Mouse (Mus musculus): ENCODE results near the gene B3galt6. TPM values are rescaled to one million over a fixed set of nuclear protein-coding genes. Genes with fewer than 3 reads are reported as not detected.

The B3galt6 gene
- total and polyA plus RNA-seq, 3 experiments, result 3.4 to 11.3 (median 8.6) TPM

DNA sequence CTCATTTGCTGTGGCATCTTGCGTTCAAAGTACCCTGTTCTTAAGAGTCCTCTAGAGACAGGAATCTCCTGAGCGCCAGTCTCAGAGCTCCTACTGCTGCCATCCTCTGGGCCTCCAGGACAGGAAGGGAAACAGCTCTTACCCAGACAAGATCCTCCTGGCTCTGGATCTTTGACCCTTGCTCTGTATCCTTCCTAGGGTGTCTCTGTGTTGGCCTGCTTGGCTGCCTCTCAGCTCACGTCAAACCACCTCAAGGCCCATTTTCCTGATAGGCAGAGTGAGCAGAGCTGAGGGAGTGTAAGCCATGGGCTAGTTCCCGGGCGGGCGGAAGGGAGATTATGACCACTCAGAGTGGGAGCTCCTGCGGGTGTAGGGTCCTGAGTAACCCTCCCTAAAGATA is 29.3 kb downstream of the B3galt6 start:
- DNase-seq (ENCODE audit: extremely low read depth), result no peak
- H3K79me2 ChIP-seq (replicated peaks; ENCODE audit: control insufficient read depth, extremely low read depth, insufficient read depth, poor library complexity, severe bottlenecking), result no peaks in the 10 kb centered on the region
- in situ Hi-C loops (cut with MboI; ENCODE audit: low pct_ligation_motif_present, low pct_unique_long_range_greater_than_20kb, low sequenced_read_pairs), result loop anchor here (10.0 kb wide), 1 partner anchor 132 kb away; no protein-coding TSS in a partner anchor
- no peak overlapping the region for H3K9ac ChIP-seq (ENCODE audit: insufficient read depth, low read depth)
- dilution Hi-C loops (cut with MboI; ENCODE audit: extremely low pct_ligation_motif_present, extremely low pct_unique_long_range_greater_than_20kb, low sequenced_read_pairs), result no loop called here
- peak overlapping the region in 2 of 3 experiments; percentile 36 to 60 for H3K4me3 ChIP-seq (replicated peaks in 1 of 3; ENCODE audit: low read depth in 2 of 3, low read length in 2 of 3, poor library complexity in 1 of 3)
- H3K27ac ChIP-seq (ENCODE audit: insufficient read depth, low read depth), result no peak overlapping the region
- TF ChIP-seq ZKSCAN1 (IDR thresholded peaks at IDR 0.05; ENCODE audit: borderline replicate concordance, low read depth, low read length), result no peak
- TF ChIP-seq BHLHE40 (IDR thresholded peaks at IDR 0.05; ENCODE audit: low read depth, low read length), result no peak
- TF ChIP-seq TBP (conservative IDR thresholded peaks at IDR 0.05; ENCODE audit: low read depth, low read length), result no peak
- TF ChIP-seq JUN (IDR thresholded peaks at IDR 0.05; ENCODE audit: insufficient read depth, low read depth, low read length), result no peak
- no peak for TF ChIP-seq E2F4 (IDR thresholded peaks at IDR 0.05; ENCODE audit: insufficient replicate concordance, low read depth, low read length)
- no peaks in the 10 kb centered on the region for H3K27me3 ChIP-seq (replicated peaks)
- H3K36me3 ChIP-seq (replicated peaks in 1 of 2; ENCODE audit: control insufficient read depth in 1 of 2, insufficient read depth in 1 of 2, low read length in 1 of 2), result peaks cover 23 to 61% of the 10 kb centered on the region in 2 experiments
- H3K4me1 ChIP-seq (ENCODE audit: control insufficient read depth in 1 of 2, insufficient read depth in 2 of 2), result peaks cover 0 to 28% of the 10 kb centered on the region in 2 experiments; a peak in 2 of 4 replicates
- H3K4me2 ChIP-seq (ENCODE audit: insufficient read depth, low read depth, poor library complexity, severe bottlenecking), result no peak overlapping the region
- no peaks in the 10 kb centered on the region for H3K9me3 ChIP-seq (replicated peaks; ENCODE audit: low read length)

DNA sequence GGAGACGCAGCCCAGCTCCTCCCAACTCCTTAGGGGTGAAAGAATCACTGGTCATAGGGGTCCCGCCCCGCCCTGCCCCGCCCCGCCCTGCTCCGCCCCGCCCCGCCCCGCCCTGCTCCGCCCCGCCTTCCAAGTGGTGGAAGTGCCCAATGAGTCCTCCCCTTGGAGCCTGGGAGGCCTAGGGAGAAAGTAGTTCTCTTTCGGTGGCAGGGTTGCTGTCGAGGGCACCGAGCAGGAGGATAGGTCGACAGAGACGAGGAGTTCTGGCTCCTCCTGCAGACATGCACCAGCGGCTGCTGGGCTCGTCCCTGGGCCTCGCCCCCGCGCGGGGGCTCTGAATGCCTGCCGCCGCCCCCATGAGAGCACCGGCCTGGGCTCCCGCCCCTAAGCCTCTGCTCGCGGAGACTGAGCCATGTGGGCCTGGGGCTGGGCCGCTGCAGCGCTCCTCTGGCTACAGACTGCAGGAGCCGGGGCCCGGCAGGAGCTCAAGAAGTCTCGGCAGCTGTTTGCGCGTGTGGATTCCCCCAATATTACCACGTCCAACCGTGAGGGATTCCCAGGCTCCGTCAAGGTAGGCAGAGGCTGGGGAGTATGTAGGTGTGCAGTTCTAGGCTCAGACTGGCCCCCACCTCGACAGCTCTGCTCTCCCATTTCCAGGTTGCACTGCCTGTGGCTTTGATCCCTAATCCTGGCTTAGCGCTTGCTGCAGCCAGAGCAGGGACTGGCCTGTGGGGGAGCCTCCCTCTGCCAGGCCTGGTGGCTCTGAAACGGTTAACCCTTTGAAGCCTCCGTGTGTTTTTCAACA is 30.1 kb downstream of the B3galt6 start, which contains the start of gene C1qtnf12:
Gene C1qtnf12 (plus strand): TSS at position 152 of the 805 bp plus-strand sequence.
- in situ Hi-C loops (cut with MboI; ENCODE audit: low pct_ligation_motif_present, low pct_unique_long_range_greater_than_20kb, low sequenced_read_pairs), result loop anchor here (10.0 kb wide), 1 partner anchor 132 kb away; no protein-coding TSS in a partner anchor
- no peak within 1 kb of the TSS for H3K27ac ChIP-seq (ENCODE audit: insufficient read depth, low read depth)
- peak; percentile 72 for DNase-seq (ENCODE audit: extremely low read depth)

GRCm38 (mm10) chr4:155959275-155959674 is 33.2 kb downstream of the B3galt6 start:
- H3K4me2 ChIP-seq (ENCODE audit: insufficient read depth, low read depth, poor library complexity, severe bottlenecking), result no peak overlapping the region
- peaks cover 0 to 28% of the 10 kb centered on the region in 2 experiments; a peak in 2 of 4 replicates for H3K4me1 ChIP-seq (ENCODE audit: control insufficient read depth in 1 of 2, insufficient read depth in 2 of 2)
- no peak overlapping the region for H3K4me3 ChIP-seq (replicated peaks in 1 of 3; ENCODE audit: low read depth in 2 of 3, low read length in 2 of 3, poor library complexity in 1 of 3)
- in situ Hi-C loops (cut with MboI; ENCODE audit: low pct_ligation_motif_present, low pct_unique_long_range_greater_than_20kb, low sequenced_read_pairs) (no loop called here), dilution Hi-C loops (cut with MboI; ENCODE audit: extremely low pct_ligation_motif_present, extremely low pct_unique_long_range_greater_than_20kb, low sequenced_read_pairs) (no loop called here)
- no peak overlapping the region for H3K9ac ChIP-seq (ENCODE audit: insufficient read depth, low read depth)
- H3K27me3 ChIP-seq (replicated peaks), result no peaks in the 10 kb centered on the region
- no peak overlapping the region for H3K27ac ChIP-seq (ENCODE audit: insufficient read depth, low read depth)
- TF ChIP-seq SMC3 (IDR thresholded peaks at IDR 0.05; ENCODE audit: low read depth, low read length), result peak; percentile 89
- TF ChIP-seq NELFE (IDR thresholded peaks at IDR 0.05; ENCODE audit: low read depth, low read length), result peak; percentile 51; the same call in 1 of the 2 replicates
- TF ChIP-seq RAD21 (IDR thresholded peaks at IDR 0.05; ENCODE audit: low read depth, low read length), result peak; percentile 87
- TF ChIP-seq TCF12 (IDR thresholded peaks at IDR 0.05; ENCODE audit: low read depth, low read length), result no peak
- no peak for TF ChIP-seq POLR2AphosphoS2 (IDR thresholded peaks at IDR 0.05; ENCODE audit: low read depth, low read length)
- TF ChIP-seq POLR2A (IDR thresholded peaks at IDR 0.05; ENCODE audit: low read depth, low read length), result 0 out of 2 replicates have a peak, but pooled peaks have one; percentile 33
- TF ChIP-seq ZC3H11A (IDR thresholded peaks at IDR 0.05; ENCODE audit: low read depth, low read length), result peak; percentile 46; the same call in 1 of the 2 replicates
- 0 out of 2 replicates have a peak, but pooled peaks have one; percentile 12 for TF ChIP-seq MEF2A (IDR thresholded peaks at IDR 0.05; ENCODE audit: borderline replicate concordance, low read depth, low read length)
- TF ChIP-seq CTCF (conservative IDR thresholded peaks at IDR 0.05 in 1 of 2, IDR thresholded peaks at IDR 0.05 in 1 of 2; ENCODE audit: low read depth in 2 of 2, low read length in 2 of 2), result peak; percentile 66 to 92
- no peaks in the 10 kb centered on the region for H3K9me3 ChIP-seq (replicated peaks; ENCODE audit: low read length)
- no peaks in the 10 kb centered on the region for H3K79me2 ChIP-seq (replicated peaks; ENCODE audit: control insufficient read depth, extremely low read depth, insufficient read depth, poor library complexity, severe bottlenecking)
- peaks cover 40 to 65% of the 10 kb centered on the region in 2 experiments for H3K36me3 ChIP-seq (replicated peaks in 1 of 2; ENCODE audit: control insufficient read depth in 1 of 2, insufficient read depth in 1 of 2, low read length in 1 of 2)
- DNase-seq (ENCODE audit: extremely low read depth), result peak; percentile 82

More for the DNA sequence above, 30.1 kb downstream of the B3galt6 start, which contains the start of gene C1qtnf12:
- TF ChIP-seq RAD21 (IDR thresholded peaks at IDR 0.05; ENCODE audit: low read depth, low read length), result no peak
- 0 out of 2 replicates have a peak, but pooled peaks have one; percentile 20 for TF ChIP-seq POLR2A (IDR thresholded peaks at IDR 0.05; ENCODE audit: low read depth, low read length)
- peak; percentile 45; the same call in 1 of the 2 replicates for TF ChIP-seq MXI1 (IDR thresholded peaks at IDR 0.05; ENCODE audit: low read depth, low read length)
- H3K36me3 ChIP-seq (replicated peaks in 1 of 2; ENCODE audit: control insufficient read depth in 1 of 2, insufficient read depth in 1 of 2, low read length in 1 of 2), result peaks cover 29 to 68% of the 10 kb centered on the region in 2 experiments
- H3K27me3 ChIP-seq (replicated peaks), result no peaks in the 10 kb centered on the region
- no peaks in the 10 kb centered on the region for H3K79me2 ChIP-seq (replicated peaks; ENCODE audit: control insufficient read depth, extremely low read depth, insufficient read depth, poor library complexity, severe bottlenecking)
- no peak within 1 kb of the TSS; the same call in 1 of the 2 replicates for H3K4me2 ChIP-seq (ENCODE audit: insufficient read depth, low read depth, poor library complexity, severe bottlenecking)
- no peak within 1 kb of the TSS for H3K9ac ChIP-seq (ENCODE audit: insufficient read depth, low read depth)
- dilution Hi-C loops (cut with MboI; ENCODE audit: extremely low pct_ligation_motif_present, extremely low pct_unique_long_range_greater_than_20kb, low sequenced_read_pairs), result no loop called here
- H3K9me3 ChIP-seq (replicated peaks; ENCODE audit: low read length), result no peaks in the 10 kb centered on the region
- H3K4me1 ChIP-seq (ENCODE audit: control insufficient read depth in 1 of 2, insufficient read depth in 2 of 2), result peaks cover 0 to 28% of the 10 kb centered on the region in 2 experiments; a peak in 2 of 4 replicates
- peak within 1 kb of the TSS; percentile 19 to 60 (median 36) for H3K4me3 ChIP-seq (replicated peaks in 1 of 3; ENCODE audit: low read depth in 2 of 3, low read length in 2 of 3, poor library complexity in 1 of 3)

Measured in CH12.LX (cell line).